In the genomic region with DNA sequence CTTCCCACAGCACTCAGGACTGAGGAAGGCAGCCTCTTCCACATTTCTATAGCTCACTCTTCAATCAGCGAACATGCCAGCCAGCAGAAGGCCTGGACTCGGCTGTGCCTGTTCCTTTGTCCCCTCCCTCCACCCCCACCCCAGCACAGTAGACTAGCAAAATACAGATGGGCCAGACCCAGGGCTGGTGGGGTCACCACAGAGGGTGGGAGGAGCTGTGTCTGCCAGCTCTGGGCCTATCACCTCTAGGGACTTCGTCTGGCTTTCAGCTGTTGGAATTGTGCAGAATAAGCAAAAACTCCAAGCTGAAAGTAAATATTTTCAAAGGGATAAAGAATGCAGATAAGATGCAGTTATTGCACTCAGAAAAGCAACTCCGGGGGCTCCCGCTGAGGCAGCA, we compare ENCODE assay signal across 9 mouse cellular contexts. TPM values are rescaled to one million over a fixed set of nuclear protein-coding genes. Genes with fewer than 3 reads are reported as not detected.
DNase-seq lines count a peak whose midpoint lies in the region; ATAC-seq lines count a peak whose summit lies in the region.
"Had no signal": no experiment of that assay in that cellular context is flagged by ENCODE, and none has a peak within 500 bp of the region (broad histone marks: within the 10 kb centered on the region; RNA-seq: fewer than 3 reads in every experiment).

No protein-coding gene starts in this region.

- H3K4me2 ChIP-seq in heart, embryonic 16.5 days (ENCODE audit: low read depth, low read length) = no peak overlapping the region

- 47% methylated on average over 5 of the region's 5 CpGs for WGBS in heart, embryonic 16.5 days
- 50% methylated on average over 5 of the region's 5 CpGs for WGBS in hindbrain, embryonic 10.5 days
- 60% methylated on average over 5 of the region's 5 CpGs for WGBS in midbrain, embryonic 10.5 days

- peaks cover 8% of the 10 kb centered on the region for H3K27me3 ChIP-seq in heart, embryonic 16.5 days (ENCODE audit: control insufficient read depth, insufficient read depth, low read length)
- peaks cover 19% of the 10 kb centered on the region for H3K27me3 ChIP-seq in hindbrain, embryonic 10.5 days (ENCODE audit: insufficient read depth, poor library complexity, severe bottlenecking)
- peaks cover 18% of the 10 kb centered on the region for H3K27me3 ChIP-seq in midbrain, embryonic 10.5 days (ENCODE audit: low read depth, poor library complexity, severe bottlenecking)
- H3K27me3 ChIP-seq: CH12.LX had no signal

- no peak overlapping the region for H3K9ac ChIP-seq in heart, embryonic 16.5 days (ENCODE audit: low read length)

- no peak for ATAC-seq in heart, embryonic 16.5 days (replicated peaks; ENCODE audit: extremely low read depth, insufficient read depth, low FRiP score)

- DNase-seq in heart, postnatal 36 days = no peak
- DNase-seq in embryo, embryonic 10.5 days (ENCODE audit: low spot score) = peak; percentile 44
- peak; percentile 43 for DNase-seq in hindbrain, embryonic 10.5 days (ENCODE audit: low spot score)
- no peak for DNase-seq in midbrain, embryonic 10.5 days (ENCODE audit: low spot score)
- DNase-seq in T-cell, adult 2 months (ENCODE audit: low spot score) = no peak
- DNase-seq in adrenal gland, adult 8-10 months = no peak
- DNase-seq in spleen, postnatal 10 days (ENCODE audit: low spot score in 2 of 2) = no peak

- H3K27ac ChIP-seq in heart, embryonic 16.5 days (ENCODE audit: low read length) = peak overlapping the region; percentile 52
- peak overlapping the region; percentile 82 for H3K27ac ChIP-seq in hindbrain, embryonic 10.5 days
- H3K27ac ChIP-seq in midbrain, embryonic 10.5 days (replicated peaks) = peak overlapping the region; percentile 65

- intact Hi-C loops in heart, postnatal 36 days (cut with DNase I) = no loop called here

- H3K4me1 ChIP-seq in heart, embryonic 16.5 days (ENCODE audit: control insufficient read depth, insufficient read depth, low read length) = peaks cover 24% of the 10 kb centered on the region
- peaks cover 26% of the 10 kb centered on the region for H3K4me1 ChIP-seq in hindbrain, embryonic 10.5 days (replicated peaks)
- peaks cover 23% of the 10 kb centered on the region for H3K4me1 ChIP-seq in midbrain, embryonic 10.5 days

- no peaks in the 10 kb centered on the region for H3K36me3 ChIP-seq in heart, embryonic 16.5 days (ENCODE audit: control insufficient read depth, insufficient read depth)
- H3K36me3 ChIP-seq in hindbrain, embryonic 10.5 days = peaks cover 2% of the 10 kb centered on the region; the same call in 1 of the 2 replicates
- H3K36me3 ChIP-seq in midbrain, embryonic 10.5 days = no peaks in the 10 kb centered on the region; the same call in 1 of the 2 replicates

- no peaks in the 10 kb centered on the region for H3K9me3 ChIP-seq in heart, embryonic 16.5 days (replicated peaks; ENCODE audit: control insufficient read depth, low read length)
- no peaks in the 10 kb centered on the region for H3K9me3 ChIP-seq in hindbrain, embryonic 10.5 days
- H3K9me3 ChIP-seq in midbrain, embryonic 10.5 days (replicated peaks) = no peaks in the 10 kb centered on the region

- no peak overlapping the region for H3K4me3 ChIP-seq in heart, embryonic 16.5 days (ENCODE audit: low read length)
- no peak overlapping the region for H3K4me3 ChIP-seq in hindbrain, embryonic 10.5 days
- no peak overlapping the region for H3K4me3 ChIP-seq in midbrain, embryonic 10.5 days

RNA-seq across cellular contexts. Expression of a gene that starts 5.7 kb away (rescaled TPM):
- polyA plus RNA-seq in heart, embryonic 16.5 days (2015; fragmentation: Nextera tagmentation; extraction: Ambion mirVana) = 4.2 and 7.0 TPM in 2 replicates
- total RNA-seq in heart, postnatal 36 days (2021) = under 1 TPM; 0.49 to 0.53 TPM
- polyA plus RNA-seq in hindbrain, embryonic 10.5 days (2016; fragmentation: Nextera tagmentation; extraction: Ambion mirVana) = 20.9 and 25.2 TPM in 2 replicates
- polyA plus RNA-seq in midbrain, embryonic 10.5 days (2016; fragmentation: Nextera tagmentation; extraction: Ambion mirVana) = 13.9 and 15.2 TPM in 2 replicates
- 1 to 10 TPM; 2.5 to 3.5 (median 2.7) TPM for total RNA-seq in adrenal gland, adult 8-10 months (2022)

RNA-seq across cellular contexts. Expression of a gene that starts 33.0 kb away (rescaled TPM):
- polyA plus RNA-seq in heart, embryonic 16.5 days (2015; fragmentation: Nextera tagmentation; extraction: Ambion mirVana) = 1.7 and 2.2 TPM in 2 replicates
- not detected for total RNA-seq in heart, postnatal 36 days (2021)
- 0.42 and 0.44 TPM in 2 replicates for polyA plus RNA-seq in hindbrain, embryonic 10.5 days (2016; fragmentation: Nextera tagmentation; extraction: Ambion mirVana)
- 1.1 TPM in 1 of 2 replicates, not detected in the other for polyA plus RNA-seq in midbrain, embryonic 10.5 days (2016; fragmentation: Nextera tagmentation; extraction: Ambion mirVana)
- 1 to 10 TPM in 1 of 4 experiments, not detected in 3; 5.3 TPM for total RNA-seq in adrenal gland, adult 8-10 months (2022)

RNA-seq across cellular contexts. Expression of a gene that starts 39.5 kb away (rescaled TPM):
- polyA plus RNA-seq in heart, embryonic 16.5 days (2015; fragmentation: Nextera tagmentation; extraction: Ambion mirVana) = 25.8 and 27.1 TPM in 2 replicates
- total RNA-seq in heart, postnatal 36 days (2021) = 10 to 100 TPM; 38.0 to 39.3 TPM
- 27.3 and 28.8 TPM in 2 replicates for polyA plus RNA-seq in hindbrain, embryonic 10.5 days (2016; fragmentation: Nextera tagmentation; extraction: Ambion mirVana)
- 27.2 and 29.3 TPM in 2 replicates for polyA plus RNA-seq in midbrain, embryonic 10.5 days (2016; fragmentation: Nextera tagmentation; extraction: Ambion mirVana)
- total RNA-seq in adrenal gland, adult 8-10 months (2022) = 10 to 100 TPM; 72.3 to 74.6 (median 73.6) TPM

Comparison
In these comparisons a context has a peak if more than half of its experiments do, and no peak if none do; other contexts are left out.
1. DNase-seq: peak in embryo, embryonic 10.5 days (single experiment) and hindbrain, embryonic 10.5 days (single experiment); none in heart, postnatal 36 days (0 of 2), midbrain, embryonic 10.5 days (single experiment), T-cell, adult 2 months (single experiment), adrenal gland, adult 8-10 months (single experiment) and spleen, postnatal 10 days (0 of 2).
2. Peak in every context shown above with its lines, with median percentiles within 50 percentile points of each other: H3K27ac ChIP-seq.